Mouse (Mus musculus) liver, postnatal 0 days (tissue): ENCODE data around the gene Slc30a10.

Source experiments
- CTCF ChIP-seq: sonication (generic); IDR thresholded peaks from 2 replicates; pipeline ENCODE4 v1.5.1; 2016; ENCODE audit warnings: antibody characterized with exemption, low read depth
- EP300 ChIP-seq: IDR thresholded peaks from 2 replicates; pipeline ENCODE4 v1.6.1; 2016; ENCODE audit warnings: antibody characterized with exemption, low read depth, mild to moderate bottlenecking

GRCm38 (mm10) chr1:185454144-185454543 lies 504 bp upstream of the Slc30a10 start:
- TF ChIP-seq CTCF (no peak), EP300 (no peak)
